Mouse (Mus musculus) forelimb bud, embryonic 11.5 days (tissue): ENCODE measurements around the gene Sobp.

Experiments used
- DNase-seq: peaks from one replicate; pipeline ENCODE4 v3.0.0-alpha.2; 2012; ENCODE audit warnings: low read depth, low spot score

The Sobp gene

GRCm38 (mm10) chr10:43159333-43159732 lies 15.0 kb downstream of the Sobp start:
- DNase-seq, result no peak

DNA sequence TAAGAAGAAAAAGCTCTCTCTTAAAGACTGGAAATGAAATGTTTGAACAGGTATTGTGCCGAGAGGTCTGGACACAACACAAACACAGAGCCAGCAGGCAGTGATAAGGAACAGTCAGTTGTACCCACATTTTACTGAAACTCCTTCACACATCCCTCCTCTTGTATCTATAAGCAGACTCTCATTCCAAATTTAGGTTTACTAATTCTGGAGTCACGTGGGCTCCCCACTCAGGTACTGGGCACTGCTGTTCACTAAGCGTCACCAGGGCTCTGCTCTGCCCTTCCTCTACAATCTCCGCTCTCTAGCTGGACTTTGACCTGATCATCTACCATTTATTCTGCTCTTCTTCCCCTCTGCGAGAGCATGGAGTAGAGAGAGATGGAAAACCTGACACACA lies 15.4 kb downstream of the Sobp start:
- no peak for DNase-seq

GRCm38 (mm10) chr10:43155046-43155560 lies 19.2 kb downstream of the Sobp start:
- DNase-seq, result peak; percentile 79

DNA sequence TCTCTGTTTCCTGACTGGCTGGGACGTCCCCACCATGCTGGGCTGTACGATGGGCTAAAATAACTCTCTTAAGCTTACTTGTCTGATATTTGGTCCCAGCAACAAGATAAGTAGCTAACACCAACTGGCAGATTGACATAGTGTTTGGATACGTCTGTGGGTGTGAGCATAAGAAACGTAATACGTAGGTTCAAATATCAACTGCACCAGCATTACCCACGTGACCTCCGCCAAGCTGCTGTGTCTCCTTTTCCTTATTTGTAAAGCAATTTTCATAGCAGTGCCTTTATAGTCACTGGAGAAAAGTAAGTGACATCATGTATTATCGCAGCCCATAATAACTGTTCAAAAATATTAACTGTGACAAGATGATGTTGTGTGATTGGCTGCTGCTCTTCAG lies 21.7 kb downstream of the Sobp start:
- DNase-seq, result no peak

DNA sequence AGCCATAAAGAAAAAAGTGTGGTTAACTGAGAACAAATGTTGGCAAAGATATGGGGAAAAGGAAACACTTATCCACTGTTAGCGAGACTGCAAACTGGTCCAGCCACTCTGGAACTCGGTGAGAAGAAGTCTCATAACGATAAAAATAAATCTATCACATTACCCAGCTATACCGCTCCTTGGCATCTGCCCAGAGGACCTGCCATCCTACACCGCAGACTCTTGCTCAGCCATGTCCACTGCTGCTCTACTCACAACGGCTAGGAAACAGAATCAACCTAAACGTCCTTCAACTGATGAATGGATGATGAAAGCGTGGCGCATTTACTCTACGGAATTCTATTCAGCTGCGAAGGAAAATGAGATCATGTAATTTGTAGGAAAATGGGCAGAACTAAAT lies 25.9 kb downstream of the Sobp start:
- DNase-seq, result no peak

DNA sequence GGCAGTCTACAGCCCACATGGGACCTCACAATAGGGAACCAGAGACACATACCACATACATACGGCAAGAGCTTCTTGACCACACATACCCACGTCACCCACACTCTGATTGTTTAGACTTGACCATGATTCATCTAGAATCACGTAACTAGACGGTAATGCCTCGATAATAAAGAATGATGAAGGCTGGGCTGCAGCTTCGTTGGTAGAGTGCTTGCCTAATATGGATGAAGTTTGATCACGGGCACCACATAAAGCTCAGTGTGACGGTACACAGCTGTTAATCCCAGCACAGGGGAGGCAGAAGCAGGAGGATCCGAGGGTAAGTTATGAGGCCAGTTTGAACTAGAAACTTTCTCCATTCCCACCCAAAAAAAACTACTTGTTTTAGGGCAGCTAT lies 31.2 kb downstream of the Sobp start:
- no peak for DNase-seq

GRCm38 (mm10) chr10:43134027-43134426 lies 40.3 kb downstream of the Sobp start:
- no peak for DNase-seq

DNA sequence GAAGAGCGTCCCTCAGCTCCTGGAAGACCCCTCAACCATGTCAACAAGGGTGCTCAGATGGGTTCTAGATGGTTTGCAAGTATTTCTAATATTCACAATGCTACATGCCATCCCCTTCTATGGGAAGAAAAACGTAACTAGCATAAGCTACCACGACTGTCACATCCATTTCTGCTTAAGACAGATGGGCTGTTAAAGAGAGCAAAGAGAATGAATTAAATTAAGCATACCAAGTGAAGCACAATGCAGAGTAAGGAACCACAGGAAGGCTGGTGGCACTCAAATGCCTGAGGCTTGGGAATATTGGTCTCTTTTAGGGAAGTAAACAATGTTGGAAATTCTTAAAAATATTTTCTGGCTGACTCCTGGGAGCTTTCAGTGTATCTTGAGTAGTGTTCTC lies 45.6 kb downstream of the Sobp start:
- DNase-seq, result no peak

GRCm38 (mm10) chr10:43124561-43124960 lies 49.8 kb downstream of the Sobp start:
- DNase-seq, result peak; percentile 79

DNA sequence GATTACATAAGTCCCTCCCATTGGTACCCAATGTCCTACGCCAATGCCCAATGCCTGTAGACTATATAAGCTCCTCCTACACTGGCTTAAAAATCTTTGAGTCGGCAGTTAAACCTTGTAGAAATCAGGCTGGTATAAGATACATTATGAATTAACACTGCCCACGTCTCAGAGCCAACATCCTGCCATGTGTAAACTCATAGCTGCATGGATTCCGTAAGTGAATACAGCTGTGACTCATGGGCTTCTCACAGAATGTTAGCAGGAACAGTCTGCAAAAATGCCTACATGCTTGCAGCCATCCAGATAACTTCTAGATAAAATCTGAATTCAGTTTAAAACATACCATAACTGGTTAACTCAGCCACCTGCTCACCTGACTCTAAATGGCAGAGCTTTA lies 50.2 kb downstream of the Sobp start:
- no peak for DNase-seq

- no peak for DNase-seq
Measured at GRCm38 (mm10) chr10:43123422-43123821, 50.9 kb downstream of the Sobp start.

DNA sequence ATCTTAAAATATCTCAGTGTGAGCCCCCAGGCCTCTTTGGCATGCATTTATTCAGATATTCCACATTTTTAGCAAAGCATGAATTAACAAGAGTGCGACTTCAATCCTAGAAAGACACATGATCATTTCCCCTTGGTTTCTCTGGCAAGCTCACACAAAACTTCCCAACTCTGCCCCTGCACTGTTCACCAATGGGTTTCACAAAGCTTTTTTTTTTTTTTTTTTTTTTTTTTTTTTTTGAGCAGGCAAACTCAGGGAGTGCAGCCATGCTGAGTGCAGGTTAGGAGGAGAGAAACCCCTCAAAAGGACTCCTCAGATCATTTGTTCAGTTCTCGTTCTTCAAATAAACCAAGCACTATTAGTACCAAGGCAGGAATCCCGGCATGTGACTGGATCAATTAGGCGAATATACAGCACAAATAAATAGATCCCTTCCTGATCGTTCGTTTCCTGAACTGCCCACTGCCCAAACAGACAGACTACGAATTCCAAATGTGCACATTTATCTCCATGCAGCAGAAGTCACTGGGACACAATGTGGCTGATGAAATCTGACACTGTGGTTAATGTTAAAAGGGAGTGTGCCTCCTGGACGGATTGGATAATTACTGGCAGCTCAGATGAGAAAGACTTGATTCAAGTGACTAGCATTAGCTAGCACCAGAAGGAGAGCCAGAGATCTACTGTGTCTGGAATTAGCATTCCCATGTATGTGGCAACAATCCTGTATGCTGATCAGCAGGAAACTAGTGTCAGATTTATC lies 53.5 kb downstream of the Sobp start:
- no peak for DNase-seq

DNA sequence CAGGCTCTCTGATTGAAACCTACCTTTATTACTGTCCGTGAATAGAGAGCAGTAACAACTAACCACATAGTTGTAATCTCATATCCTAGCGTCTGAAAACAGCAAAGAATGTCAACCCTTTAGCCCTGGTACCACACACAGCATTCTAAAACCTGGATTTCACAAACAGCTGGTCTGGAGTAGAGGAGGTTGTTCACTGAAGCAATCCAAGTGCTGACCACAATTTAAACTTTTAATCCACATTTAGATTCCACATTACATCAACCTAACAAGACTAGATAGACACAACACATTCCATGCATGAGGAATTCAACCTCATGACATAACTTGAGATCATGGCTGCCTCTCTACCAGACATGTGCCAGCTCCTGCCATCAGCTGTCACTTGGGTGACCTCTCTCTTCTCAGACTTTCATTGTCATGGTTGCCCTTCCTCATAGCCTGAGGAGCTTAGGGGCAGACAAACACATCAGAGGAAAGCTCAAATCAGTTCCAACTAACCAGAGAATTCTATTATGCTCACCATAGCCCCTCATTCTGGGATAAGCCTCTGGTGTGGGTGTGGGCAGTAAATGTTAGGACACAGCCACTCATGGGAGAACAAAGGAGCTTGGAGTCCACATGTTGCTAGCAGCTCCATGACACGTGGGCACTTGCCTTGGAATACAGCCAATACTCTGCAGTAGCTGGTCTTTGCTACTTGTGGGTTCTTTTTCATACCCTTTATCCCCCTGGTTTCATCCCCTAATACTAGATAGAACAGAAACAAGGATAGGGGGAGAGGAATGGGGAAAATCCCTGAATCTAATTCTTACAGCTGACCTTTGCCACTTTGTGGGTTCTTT lies 58.0 kb downstream of the Sobp start:
- no peak for DNase-seq

GRCm38 (mm10) chr10:43112296-43112695 lies 62.0 kb downstream of the Sobp start:
- DNase-seq, result no peak

GRCm38 (mm10) chr10:43106616-43107015 lies 67.7 kb downstream of the Sobp start:
- DNase-seq, result no peak

- DNase-seq, result no peak
Measured at GRCm38 (mm10) chr10:43106196-43106595, 68.1 kb downstream of the Sobp start.

- no peak for DNase-seq
Measured at GRCm38 (mm10) chr10:43100513-43100912, 73.8 kb downstream of the Sobp start.

DNA sequence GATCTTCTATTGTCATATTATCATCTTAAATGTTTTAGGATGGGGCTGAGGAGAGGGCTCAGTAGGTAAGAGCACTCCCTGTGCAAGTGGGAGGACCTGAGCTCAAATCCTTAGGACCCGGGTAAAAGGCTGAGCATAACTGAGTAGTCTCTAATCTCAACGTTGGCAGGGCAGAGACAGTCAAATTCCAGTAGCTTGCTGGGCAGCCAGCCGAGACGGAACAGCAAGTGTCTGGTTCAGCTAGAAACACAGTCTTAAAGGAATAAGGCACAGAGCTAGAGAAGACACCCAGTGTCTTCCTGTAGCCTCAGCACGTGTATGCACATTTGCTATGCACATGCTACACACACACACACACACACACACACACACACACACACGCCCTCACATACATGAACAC lies 75.1 kb downstream of the Sobp start:
- DNase-seq, result no peak

DNA sequence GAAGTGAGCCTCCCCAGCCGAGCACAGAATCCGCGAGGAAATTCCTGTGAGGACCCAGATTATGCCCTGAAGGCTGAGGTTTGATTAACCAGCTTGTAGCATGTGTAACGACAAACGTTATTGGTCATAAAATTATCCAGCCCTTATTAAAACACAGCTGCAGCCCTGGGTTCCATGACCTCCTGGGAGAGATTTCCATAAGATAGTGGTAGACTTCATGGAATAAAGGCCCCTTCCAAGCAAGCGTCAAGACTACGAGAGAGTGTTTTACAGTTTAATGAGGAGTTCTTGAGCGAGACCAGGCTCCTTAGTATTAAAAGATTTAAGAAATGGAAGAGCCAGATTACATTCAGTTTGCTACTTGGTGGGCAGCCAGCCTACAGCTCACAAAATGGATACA lies 76.6 kb downstream of the Sobp start:
- DNase-seq, result peak; percentile 63

DNA sequence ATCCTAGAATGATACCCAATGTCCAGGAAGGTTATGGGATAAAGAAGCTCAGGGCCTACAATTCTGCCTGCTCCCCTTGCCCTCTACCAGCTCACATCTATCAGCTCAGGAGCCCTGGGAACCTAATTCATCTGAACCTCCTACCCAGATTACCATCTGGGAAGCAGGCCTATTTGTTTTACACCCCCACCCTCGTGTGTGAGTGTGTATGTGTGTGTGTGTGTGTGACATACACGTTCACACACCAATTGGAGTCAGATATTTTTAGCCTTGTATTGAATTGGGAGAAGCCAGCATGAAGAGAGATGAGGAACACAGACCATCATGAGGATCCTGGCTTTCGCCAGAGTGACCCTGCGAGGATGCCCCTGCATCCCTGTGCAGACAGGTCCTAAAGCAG lies 77.7 kb downstream of the Sobp start:
- no peak for DNase-seq

GRCm38 (mm10) chr10:43094537-43094936 lies 79.8 kb downstream of the Sobp start:
- DNase-seq, result no peak

- no peak for DNase-seq
Measured at GRCm38 (mm10) chr10:43093440-43093839, 80.9 kb downstream of the Sobp start.

DNA sequence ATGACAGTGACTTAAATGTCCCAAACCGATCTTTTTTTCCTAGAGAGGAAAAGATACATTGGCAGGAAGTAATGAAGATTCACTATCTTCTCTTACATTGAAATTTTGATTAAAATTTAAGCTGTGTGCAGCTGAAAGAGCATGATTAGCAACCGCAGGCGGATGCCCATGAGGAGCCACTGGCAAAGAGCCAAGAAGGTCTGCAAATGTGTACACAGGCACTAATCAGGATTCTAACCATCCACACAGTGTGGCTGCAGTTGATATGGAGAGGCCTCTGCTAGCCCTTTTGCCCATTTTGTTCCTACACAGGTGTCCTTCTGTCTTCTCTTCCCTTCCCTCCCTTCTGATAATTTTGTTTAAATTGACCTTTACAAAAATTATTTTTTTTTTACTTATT lies 84.3 kb downstream of the Sobp start:
- DNase-seq, result no peak
